Mouse (Mus musculus) small intestine, adult 2 months (tissue): ENCODE measurements at regions not wholly inside any gene's neighbourhood (a gene's known extent, or its start where the extent isn't known, plus 50 kb on each side); places are given as distances from the start of the nearest gene placed in this dataset.

Source experiments
- H3K27ac ChIP-seq: fragments of 200-500 bp; 2 replicates; pipeline ENCODE4 v1.5.1; 2012; ENCODE audit warnings: low read depth, low read length, control low read depth, inconsistent platforms; ENCODE audit not compliant: insufficient read depth
- H3K27me3 ChIP-seq: fragments of 200-500 bp; 2 replicates; pipeline ENCODE4 v1.6.1; 2012; ENCODE audit warnings: mild to moderate bottlenecking, moderate library complexity, low read length, inconsistent platforms; ENCODE audit not compliant: control insufficient read depth, insufficient read depth
- H3K36me3 ChIP-seq: fragments of 200-500 bp; 2 replicates; pipeline ENCODE4 v1.6.1; 2012; ENCODE audit warnings: mild to moderate bottlenecking, low read length, control low read depth, inconsistent platforms; ENCODE audit not compliant: control insufficient read depth, insufficient read depth
- H3K4me1 ChIP-seq: fragments of 200-500 bp; 2 replicates; pipeline ENCODE4 v1.6.1; 2012; ENCODE audit warnings: low read length, inconsistent platforms, mixed read lengths; ENCODE audit not compliant: control insufficient read depth, insufficient read depth, insufficient read length
- H3K4me3 ChIP-seq: fragments of 200-500 bp; 2 replicates; pipeline ENCODE4 v1.5.1; 2012; ENCODE audit warnings: low read depth, mild to moderate bottlenecking, control low read depth, inconsistent platforms, low read length, moderate library complexity
- CTCF ChIP-seq: fragments of 200-500 bp; IDR thresholded peaks from 2 replicates; pipeline ENCODE4 v1.5.1; 2012; ENCODE audit warnings: low read depth, mild to moderate bottlenecking, control low read depth, inconsistent platforms, low read length, moderate library complexity, mixed read lengths; ENCODE audit not compliant: insufficient replicate concordance, insufficient read length; ENCODE audit errors: extremely low read depth
- POLR2A ChIP-seq: fragments of 200-500 bp; IDR thresholded peaks from 2 replicates; pipeline ENCODE4 v1.6.1; 2012; ENCODE audit warnings: low read depth, mild to moderate bottlenecking, control low read depth, inconsistent platforms, low read length, moderate library complexity
- WGBS: fragments of 180-500 bp; shearing (Covaris S2); methylation state at CpG from one replicate; pipeline ENCODE4 v1.1.7; 2018; 5-methylcytosine and 5-hydroxymethylcytosine counted together

DNA sequence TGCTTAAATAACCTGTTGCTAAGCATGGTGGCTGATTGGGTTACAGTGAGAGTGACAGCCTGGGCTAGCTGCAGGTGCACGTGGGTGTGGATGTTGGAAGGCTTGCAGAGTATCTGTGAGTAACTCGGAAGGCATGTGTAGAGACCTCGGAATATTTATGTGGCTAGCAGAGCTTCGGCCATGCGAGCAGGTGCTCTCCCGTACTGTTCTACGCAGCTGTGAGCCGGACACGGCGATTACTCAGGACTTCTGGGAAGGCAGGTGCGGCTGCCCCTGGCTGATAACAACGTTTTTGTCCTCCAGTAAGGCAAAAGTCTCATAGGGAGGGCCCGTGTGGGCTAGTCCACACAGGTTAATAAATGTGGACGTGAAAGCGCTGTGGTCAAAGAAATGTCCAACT, 119.6 kb downstream of the Fgf9 start:
- no peaks in the 10 kb centered on the region for H3K27me3 ChIP-seq
- no peaks in the 10 kb centered on the region for H3K36me3 ChIP-seq
- TF ChIP-seq POLR2A = no peak
- no peak for TF ChIP-seq CTCF
- H3K4me1 ChIP-seq = peaks cover 3% of the 10 kb centered on the region; the same call in 1 of the 2 replicates
- no peak overlapping the region for H3K27ac ChIP-seq
- no peak overlapping the region for H3K4me3 ChIP-seq
- 25% methylated on average over 15 of the region's 15 CpGs for WGBS

DNA sequence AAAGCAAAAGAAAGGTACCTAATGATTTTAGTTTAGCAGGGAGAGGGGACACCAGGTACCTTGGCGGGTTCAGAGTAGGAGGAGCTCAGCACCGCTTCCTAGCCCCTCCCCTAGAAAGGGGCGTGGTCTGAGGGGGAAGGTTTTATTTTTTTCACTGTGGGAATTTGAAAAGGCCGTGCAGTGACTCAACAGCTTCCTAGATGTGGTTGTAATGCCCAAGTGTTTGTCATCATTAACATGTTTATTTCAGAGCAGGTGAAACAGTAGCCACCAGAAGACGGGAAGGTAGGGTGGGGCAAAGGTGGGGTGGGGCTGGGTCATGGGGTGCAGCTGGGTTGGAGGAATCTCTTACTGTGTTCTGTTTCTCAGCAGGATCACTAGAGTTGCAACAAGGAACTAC, 112.5 kb downstream of the Fgf9 start:
- Histone ChIP-seq H3K4me3 (no peak overlapping the region), H3K36me3 (no peaks in the 10 kb centered on the region), H3K4me1 (no peaks in the 10 kb centered on the region), H3K27ac (no peak overlapping the region), H3K27me3 (no peaks in the 10 kb centered on the region)
- TF ChIP-seq CTCF (no peak), POLR2A (no peak)
- WGBS = 30% methylated on average over 5 of the region's 5 CpGs

DNA sequence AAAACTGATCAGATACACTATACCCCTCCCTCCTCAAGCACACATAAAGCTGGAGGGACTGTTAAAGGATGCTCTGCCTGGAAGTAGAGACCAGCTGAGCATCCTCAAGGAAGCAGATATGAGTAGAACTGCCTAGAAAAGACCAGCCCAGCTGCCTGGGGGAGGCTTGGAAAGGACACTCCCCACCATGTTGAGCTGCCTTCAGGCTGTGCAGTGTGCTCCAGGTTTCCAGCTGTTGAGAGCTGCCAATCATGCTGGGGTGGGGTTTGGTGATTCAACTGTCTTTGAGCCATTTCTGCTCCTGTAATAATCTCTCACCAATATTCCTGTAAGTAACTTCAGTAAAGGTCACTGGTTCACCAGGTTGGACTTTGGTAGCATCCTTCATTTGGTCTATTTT, 110.4 kb downstream of the Fgf9 start:
- Histone ChIP-seq H3K27me3 (no peaks in the 10 kb centered on the region), H3K4me3 (no peak overlapping the region), H3K27ac (no peak overlapping the region), H3K36me3 (no peaks in the 10 kb centered on the region), H3K4me1 (peaks cover 2% of the 10 kb centered on the region; the same call in 1 of the 2 replicates)
- TF ChIP-seq CTCF = no peak
- no peak for TF ChIP-seq POLR2A

DNA sequence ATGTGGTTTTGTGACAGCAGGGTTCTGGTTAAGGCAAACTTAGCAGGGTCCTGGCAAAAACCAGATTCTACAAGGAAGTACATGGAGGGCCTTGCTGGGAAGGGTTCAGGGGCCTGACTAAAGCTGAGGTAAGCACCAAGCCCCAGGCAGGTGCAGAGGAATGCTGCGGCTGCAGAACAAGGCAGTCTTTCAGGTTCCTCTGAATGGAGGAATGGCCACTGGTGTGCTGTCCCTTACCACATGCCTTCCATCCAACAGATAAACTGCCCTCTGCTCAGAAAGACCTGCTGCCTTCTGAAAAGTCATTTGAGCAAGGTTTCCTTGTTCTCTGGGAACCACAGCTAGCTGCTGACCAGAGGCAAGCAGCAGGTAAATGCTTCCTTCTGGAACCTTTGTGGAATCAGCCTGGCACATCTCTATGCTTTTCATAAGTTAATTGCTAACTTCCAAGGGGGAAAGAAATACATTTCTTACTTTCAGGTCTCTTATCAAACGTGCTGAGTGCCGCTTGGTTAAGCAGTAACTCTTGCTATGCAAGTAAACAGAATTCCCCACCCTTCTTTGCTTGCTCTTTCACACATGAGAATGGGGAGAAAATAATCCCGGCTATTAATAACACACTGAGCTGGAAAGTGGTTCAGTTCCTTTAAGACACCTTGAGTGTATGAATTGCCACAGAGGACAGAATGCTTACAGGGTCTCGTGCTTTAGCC, 105.5 kb downstream of the Fgf9 start:
- Histone ChIP-seq H3K27ac (no peak overlapping the region), H3K4me3 (no peak overlapping the region), H3K27me3 (no peaks in the 10 kb centered on the region), H3K36me3 (no peaks in the 10 kb centered on the region), H3K4me1 (peaks cover 5% of the 10 kb centered on the region; the same call in 1 of the 2 replicates)
- TF ChIP-seq CTCF (no peak), POLR2A (no peak)
- WGBS = 23% methylated on average over 5 of the region's 5 CpGs

DNA sequence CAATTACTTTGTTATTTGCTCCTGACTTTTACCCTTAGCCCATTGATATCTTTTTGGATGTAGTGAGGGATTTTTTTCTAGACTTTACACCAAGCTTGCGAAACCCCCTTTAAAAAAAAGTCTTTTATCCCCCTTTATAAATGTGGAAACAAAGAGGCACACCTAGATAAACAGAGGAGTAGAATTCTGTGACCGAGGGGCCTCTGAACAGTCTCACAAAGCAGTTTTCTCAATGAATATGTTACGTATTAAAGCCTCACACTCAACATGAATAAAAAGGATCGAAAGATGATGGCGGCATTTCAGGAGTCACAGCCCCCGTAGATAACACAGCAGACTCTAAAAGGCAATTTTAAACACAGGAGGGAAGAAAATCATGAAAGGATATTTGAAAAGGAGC, 104.2 kb downstream of the Fgf9 start:
- TF ChIP-seq POLR2A (no peak), CTCF (no peak)
- Histone ChIP-seq H3K4me3 (no peak overlapping the region), H3K27me3 (no peaks in the 10 kb centered on the region; the same call in 1 of the 2 replicates), H3K36me3 (no peaks in the 10 kb centered on the region), H3K4me1 (peaks cover 5% of the 10 kb centered on the region; the same call in 1 of the 2 replicates), H3K27ac (no peak overlapping the region)
- 69% methylated on average over 6 of the region's 6 CpGs for WGBS

DNA sequence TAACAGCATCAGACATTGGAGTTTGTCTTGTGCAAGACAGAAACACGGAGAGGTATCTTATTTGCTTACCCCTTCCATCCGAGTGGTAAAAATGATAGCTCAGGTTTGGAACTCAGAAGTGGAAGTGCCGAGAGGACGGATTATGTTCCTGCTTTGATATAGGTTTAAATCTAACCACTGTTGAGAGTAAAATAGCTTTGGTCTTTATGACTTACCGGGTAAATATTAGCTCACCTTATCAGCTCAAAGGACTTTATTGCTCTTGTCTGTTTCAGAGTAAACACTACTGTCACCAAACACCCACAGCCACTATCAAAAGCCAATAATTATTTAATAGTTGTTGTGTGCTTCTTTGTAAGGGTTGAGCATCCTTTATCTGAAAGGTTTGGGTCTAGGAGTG, 98.6 kb downstream of the Fgf9 start:
- no peaks in the 10 kb centered on the region; the same call in 1 of the 2 replicates for H3K27me3 ChIP-seq
- H3K4me1 ChIP-seq = peaks cover 2% of the 10 kb centered on the region; the same call in 1 of the 2 replicates
- WGBS = 21% methylated on average over 5 of the region's 5 CpGs
- no peak for TF ChIP-seq CTCF
- TF ChIP-seq POLR2A = no peak
- H3K4me3 ChIP-seq = no peak overlapping the region
- H3K27ac ChIP-seq = no peak overlapping the region
- H3K36me3 ChIP-seq = no peaks in the 10 kb centered on the region
